Mouse (Mus musculus): ENCODE measurements around the gene Bmp8b. TPM values are rescaled to one million over a fixed set of nuclear protein-coding genes. Genes with fewer than 3 reads are reported as not detected.
A peak's percentile ranks its signal among the peaks of the same experiment; 100 is the strongest.
"Not testable (repeated sequence)": the region's sequence is repeated elsewhere in the genome, so short reads cannot be mapped to it uniquely, and the experiment has no call there.

Bmp8b gene
- polyA plus RNA-seq, 1 experiment, result 0.07 TPM

GRCm38 (mm10) chr4:123127051-123127450, 22.1 kb downstream of the Bmp8b start:
- TF ChIP-seq POLR2A (IDR thresholded peaks at IDR 0.05; ENCODE audit: borderline replicate concordance, extremely low read depth, low read depth, low read length), result no peak
- no peak for TF ChIP-seq CTCF (IDR thresholded peaks at IDR 0.05; ENCODE audit: insufficient read depth, low read length)
- no peak overlapping the region for H3K4me3 ChIP-seq (replicated peaks; ENCODE audit: extremely low read depth, low read depth, low read length)
- H3K4me1 ChIP-seq (ENCODE audit: control insufficient read depth, insufficient read depth, low read length), result no peaks in the 10 kb centered on the region
- 87% methylated on average over 4 of the region's 4 CpGs for WGBS
- DNase-seq, result no peak

GRCm38 (mm10) chr4:123137551-123137950, 32.6 kb downstream of the Bmp8b start:
- no peak for DNase-seq
- 81% methylated on average over 3 of the region's 3 CpGs for WGBS
- no peak for TF ChIP-seq POLR2A (IDR thresholded peaks at IDR 0.05; ENCODE audit: borderline replicate concordance, extremely low read depth, low read depth, low read length)
- TF ChIP-seq CTCF (IDR thresholded peaks at IDR 0.05; ENCODE audit: insufficient read depth, low read length), result no peak
- no peak overlapping the region for H3K4me3 ChIP-seq (replicated peaks; ENCODE audit: extremely low read depth, low read depth, low read length)
- peaks cover 5% of the 10 kb centered on the region for H3K4me1 ChIP-seq (ENCODE audit: control insufficient read depth, insufficient read depth, low read length)

DNA sequence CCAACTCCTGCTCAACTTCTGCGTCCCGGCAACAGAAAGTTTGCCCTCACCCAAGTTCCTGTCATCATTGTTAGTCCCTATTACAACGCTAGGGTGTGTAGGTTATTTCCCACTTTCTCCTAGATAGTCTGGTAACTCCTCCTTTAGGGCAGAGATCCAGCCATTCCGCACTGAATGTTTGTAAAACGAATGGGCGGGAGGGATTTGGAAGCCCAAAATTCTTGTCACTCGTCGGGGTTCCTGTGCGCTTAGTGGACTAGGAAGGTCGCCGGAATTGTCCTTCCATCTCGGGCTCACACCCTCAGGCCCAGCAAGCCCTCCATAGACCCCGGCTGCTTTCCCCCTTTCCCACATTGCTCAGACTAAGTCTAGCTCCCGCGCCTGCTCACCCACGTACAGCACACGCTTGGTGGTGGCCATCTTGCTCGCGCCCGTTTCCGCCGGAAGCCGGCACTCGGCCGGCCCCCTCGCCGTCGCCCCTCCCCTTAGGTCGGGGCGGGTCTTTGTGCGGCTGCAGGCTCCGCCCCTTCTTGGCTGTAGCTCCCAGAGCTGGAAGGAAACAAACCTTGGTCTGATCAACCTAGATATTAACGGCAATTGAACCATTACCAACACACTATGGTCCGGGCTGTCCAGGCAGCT, 34.7 kb downstream of the Bmp8b start, which contains the start of gene Ppie:
Gene Ppie (minus strand): TSS at position 439 of the 642 bp plus-strand sequence.
- Histone ChIP-seq H3K4me3 (replicated peaks; ENCODE audit: extremely low read depth, low read depth, low read length) (peak within 1 kb of the TSS; percentile 70), H3K4me1 (ENCODE audit: control insufficient read depth, insufficient read depth, low read length) (peaks cover 5% of the 10 kb centered on the region)
- TF ChIP-seq POLR2A (IDR thresholded peaks at IDR 0.05; ENCODE audit: borderline replicate concordance, extremely low read depth, low read depth, low read length) (peak; percentile 83; the same call in 1 of the 2 replicates), CTCF (IDR thresholded peaks at IDR 0.05; ENCODE audit: insufficient read depth, low read length) (no peak)
- DNase-seq, result peak; percentile 72
- WGBS, result under 1% methylated on average over 34 of the region's 34 CpGs

DNA sequence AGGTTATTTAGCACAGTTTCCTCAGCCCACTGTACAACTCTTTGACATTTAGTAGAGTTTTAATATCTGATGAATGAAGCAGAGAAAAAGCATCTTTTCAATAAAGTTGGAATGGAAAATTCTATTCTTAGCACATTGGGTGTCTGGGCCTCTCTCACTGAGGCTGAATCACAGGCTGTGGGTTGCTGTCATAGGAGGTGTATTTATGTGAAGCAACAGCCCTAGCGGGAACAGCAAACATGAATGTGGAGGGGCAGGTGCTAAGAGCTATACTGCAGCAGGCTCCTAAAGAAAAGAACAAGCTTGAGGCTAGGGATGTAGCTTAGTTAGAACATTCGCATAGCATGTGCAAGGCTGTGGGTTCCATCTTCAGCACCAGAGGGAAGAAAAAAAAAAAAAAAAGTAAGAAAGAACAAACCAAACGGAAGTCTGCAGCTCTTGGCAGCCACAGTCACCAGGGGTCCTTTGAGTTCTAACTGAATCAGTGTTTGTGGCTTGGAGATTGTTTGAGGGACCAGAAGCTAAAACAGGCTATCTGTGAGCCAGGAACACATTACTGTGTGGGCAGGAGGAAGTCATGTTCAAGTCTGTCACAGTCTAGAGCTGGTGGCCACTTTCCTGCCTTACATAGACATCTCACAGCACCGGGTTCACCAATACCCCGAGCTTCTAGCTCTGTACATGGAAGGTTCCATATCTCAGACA, 42.6 kb downstream of the Bmp8b start:
- 52% methylated on average over 5 of the region's 5 CpGs for WGBS
- Histone ChIP-seq H3K4me1 (ENCODE audit: control insufficient read depth, insufficient read depth, low read length) (no peaks in the 10 kb centered on the region), H3K4me3 (replicated peaks; ENCODE audit: extremely low read depth, low read depth, low read length) (no peak overlapping the region)
- no peak for DNase-seq
- TF ChIP-seq CTCF (IDR thresholded peaks at IDR 0.05; ENCODE audit: insufficient read depth, low read length) (no peak), POLR2A (IDR thresholded peaks at IDR 0.05; ENCODE audit: borderline replicate concordance, extremely low read depth, low read depth, low read length) (no peak)

GRCm38 (mm10) chr4:123152003-123152402, 47.0 kb downstream of the Bmp8b start:
- Histone ChIP-seq H3K4me1 (ENCODE audit: control insufficient read depth, insufficient read depth, low read length) (no peaks in the 10 kb centered on the region), H3K4me3 (replicated peaks; ENCODE audit: extremely low read depth, low read depth, low read length) (no peak overlapping the region)
- no peak for DNase-seq
- TF ChIP-seq POLR2A (IDR thresholded peaks at IDR 0.05; ENCODE audit: borderline replicate concordance, extremely low read depth, low read depth, low read length) (no peak), CTCF (IDR thresholded peaks at IDR 0.05; ENCODE audit: insufficient read depth, low read length) (no peak)
- 69% methylated on average over 4 of the region's 4 CpGs for WGBS

- no peak for DNase-seq
- TF ChIP-seq POLR2A (IDR thresholded peaks at IDR 0.05; ENCODE audit: borderline replicate concordance, extremely low read depth, low read depth, low read length), result no peak
- no peak for TF ChIP-seq CTCF (IDR thresholded peaks at IDR 0.05; ENCODE audit: insufficient read depth, low read length)
- no peak overlapping the region for H3K4me3 ChIP-seq (replicated peaks; ENCODE audit: extremely low read depth, low read depth, low read length)
- WGBS, result 38% methylated on average over 5 of the region's 5 CpGs
- H3K4me1 ChIP-seq (ENCODE audit: control insufficient read depth, insufficient read depth, low read length), result no peaks in the 10 kb centered on the region
These were observed 48.0 kb downstream of the Bmp8b start for GRCm38 (mm10) chr4:123152976-123153375.

GRCm38 (mm10) chr4:123155004-123155403, 50.0 kb downstream of the Bmp8b start:
- Histone ChIP-seq H3K4me1 (ENCODE audit: control insufficient read depth, insufficient read depth, low read length) (no peaks in the 10 kb centered on the region), H3K4me3 (replicated peaks; ENCODE audit: extremely low read depth, low read depth, low read length) (no peak overlapping the region)
- DNase-seq, result no peak
- TF ChIP-seq POLR2A (IDR thresholded peaks at IDR 0.05; ENCODE audit: borderline replicate concordance, extremely low read depth, low read depth, low read length) (no peak), CTCF (IDR thresholded peaks at IDR 0.05; ENCODE audit: insufficient read depth, low read length) (peak; percentile 19; the same call in 1 of the 2 replicates)
- WGBS, result 17% methylated on average over 4 of the region's 4 CpGs

GRCm38 (mm10) chr4:123155427-123155826, 50.5 kb downstream of the Bmp8b start:
- Histone ChIP-seq H3K4me3 (replicated peaks; ENCODE audit: extremely low read depth, low read depth, low read length) (no peak overlapping the region), H3K4me1 (ENCODE audit: control insufficient read depth, insufficient read depth, low read length) (no peaks in the 10 kb centered on the region)
- TF ChIP-seq POLR2A (IDR thresholded peaks at IDR 0.05; ENCODE audit: borderline replicate concordance, extremely low read depth, low read depth, low read length) (no peak), CTCF (IDR thresholded peaks at IDR 0.05; ENCODE audit: insufficient read depth, low read length) (no peak)
- 54% methylated on average over 2 of the region's 2 CpGs for WGBS
- DNase-seq, result no peak

GRCm38 (mm10) chr4:123155840-123156239, 50.9 kb downstream of the Bmp8b start:
- no peak for DNase-seq
- no peak for TF ChIP-seq CTCF (IDR thresholded peaks at IDR 0.05; ENCODE audit: insufficient read depth, low read length)
- TF ChIP-seq POLR2A (IDR thresholded peaks at IDR 0.05; ENCODE audit: borderline replicate concordance, extremely low read depth, low read depth, low read length), result no peak
- no peaks in the 10 kb centered on the region for H3K4me1 ChIP-seq (ENCODE audit: control insufficient read depth, insufficient read depth, low read length)
- no peak overlapping the region for H3K4me3 ChIP-seq (replicated peaks; ENCODE audit: extremely low read depth, low read depth, low read length)

GRCm38 (mm10) chr4:123160571-123160970, 55.6 kb downstream of the Bmp8b start:
- no peaks in the 10 kb centered on the region; the same call in 1 of the 2 replicates for H3K4me1 ChIP-seq (ENCODE audit: control insufficient read depth, insufficient read depth, low read length)
- H3K4me3 ChIP-seq (replicated peaks; ENCODE audit: extremely low read depth, low read depth, low read length), result no peak overlapping the region
- TF ChIP-seq POLR2A (IDR thresholded peaks at IDR 0.05; ENCODE audit: borderline replicate concordance, extremely low read depth, low read depth, low read length) (no peak), CTCF (IDR thresholded peaks at IDR 0.05; ENCODE audit: insufficient read depth, low read length) (no peak)
- no peak for DNase-seq
- WGBS, result 69% methylated on average over 6 of the region's 6 CpGs

DNA sequence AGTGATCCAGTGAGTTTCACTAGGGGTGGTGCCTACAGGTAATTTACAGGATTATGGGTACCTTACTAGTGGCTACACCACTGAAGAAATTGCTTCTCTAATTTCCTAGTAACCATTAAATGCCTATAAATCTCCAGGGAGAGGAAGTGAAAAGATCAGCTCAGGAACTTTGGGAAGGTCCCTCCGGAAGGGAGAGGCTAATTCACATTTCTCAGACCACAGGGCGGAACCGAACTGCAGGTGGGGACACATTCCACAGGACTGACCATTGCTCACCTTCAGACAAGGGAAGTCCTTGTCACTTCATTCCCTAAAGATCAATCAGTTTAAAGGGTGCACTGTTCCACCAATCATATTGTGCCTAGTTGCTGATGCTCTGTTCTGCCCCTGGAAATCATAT, 56.3 kb downstream of the Bmp8b start:
- DNase-seq; H3K4me3 ChIP-seq (replicated peaks; ENCODE audit: extremely low read depth, low read depth, low read length); H3K4me1 ChIP-seq (ENCODE audit: control insufficient read depth, insufficient read depth, low read length): not testable (repeated sequence)
- 72% methylated on average over 3 of the region's 3 CpGs for WGBS
